Mouse (Mus musculus) heart, postnatal 0 days (tissue): Measurements from ENCODE around the gene Fbxl7. TPM values are rescaled to one million over a fixed set of nuclear protein-coding genes. Genes with fewer than 3 reads are reported as not detected.

ENCODE experiments used
- ATAC-seq: fragments of 200-750 bp; cut with Nextera tagmentation; 2 replicates; pipeline ENCODE4 v1.8.0; 2017; ENCODE audit warnings: low read depth, moderate number of reproducible peaks, moderate library complexity; ENCODE audit not compliant: insufficient read depth
- DNase-seq: peaks from one replicate; pipeline ENCODE4 v3.0.0-alpha.2; 2016; ENCODE audit warnings: low spot score
- H3K27ac ChIP-seq: fragments of 300-500 bp; sonication (generic); 2 replicates; pipeline ENCODE4 v1.5.1; 2014; ENCODE audit warnings: low read depth, mild to moderate bottlenecking
- H3K27me3 ChIP-seq: fragments of 300-500 bp; sonication (generic); 2 replicates; pipeline ENCODE4 v1.6.1; 2014; ENCODE audit warnings: low read length, mixed read lengths; ENCODE audit not compliant: control insufficient read depth, insufficient read depth
- H3K36me3 ChIP-seq: fragments of 300-500 bp; sonication (generic); replicated peaks from 2 replicates; pipeline ENCODE4 v1.6.1; 2014; ENCODE audit warnings: low read length, mixed read lengths; ENCODE audit not compliant: control insufficient read depth, insufficient read depth
- H3K4me1 ChIP-seq: fragments of 300-500 bp; sonication (generic); 2 replicates; pipeline ENCODE4 v1.6.1; 2014; ENCODE audit warnings: antibody characterized with exemption; ENCODE audit not compliant: control insufficient read depth, insufficient read depth
- H3K4me2 ChIP-seq: fragments of 300-500 bp; sonication (generic); 2 replicates; pipeline ENCODE4 v1.6.1; 2014; ENCODE audit warnings: low read depth, mild to moderate bottlenecking, low read length, moderate library complexity
- H3K4me3 ChIP-seq: fragments of 300-500 bp; sonication (generic); 2 replicates; pipeline ENCODE4 v1.5.1; 2014; ENCODE audit warnings: low read depth, low read length
- H3K9ac ChIP-seq: fragments of 300-500 bp; sonication (generic); replicated peaks from 2 replicates; pipeline ENCODE4 v1.6.1; 2014; ENCODE audit warnings: low read depth, low read length, mixed read lengths
- H3K9me3 ChIP-seq: fragments of 300-500 bp; sonication (generic); replicated peaks from 2 replicates; pipeline ENCODE4 v1.6.1; 2016; ENCODE audit warnings: low read length; ENCODE audit not compliant: control insufficient read depth
- CTCF ChIP-seq: IDR thresholded peaks from 2 replicates; pipeline ENCODE4 v1.5.1; 2016; ENCODE audit warnings: antibody characterized with exemption, control low read depth, low read depth
- EP300 ChIP-seq: IDR thresholded peaks from 2 replicates; pipeline ENCODE4 v1.6.1; 2016; ENCODE audit warnings: antibody characterized with exemption, low read depth
- WGBS: fragments of 180-500 bp; shearing (Covaris S2); extraction: QIAGEN DNeasy Blood & Tissue Kit; methylation state at CpG from one replicate; pipeline ENCODE4 v1.1.7; 2014; 5-methylcytosine and 5-hydroxymethylcytosine counted together
- polyA plus RNA-seq: library from polyadenylated mRNA; unstranded; fragments of >200 nt; fragmentation: Nextera tagmentation; extraction: Ambion mirVana; gene quantifications from 2 replicates; pipeline ENCODE4 v1.2.1, GENCODE M21; 2015
- total RNA-seq: library from RNA; depleted of rRNA; stranded (reverse); fragments of >200 nt; gene quantifications from 2 replicates; pipeline ENCODE4 v1.2.3, GENCODE M21; 2014; ENCODE audit warnings: low replicate concordance

Fbxl7 gene
- total and polyA plus RNA-seq, 2 experiments from 2014 or later, result 3.1 to 7.4 TPM

GRCm38 (mm10) chr15:26795518-26795917, 99.9 kb downstream of the Fbxl7 start:
- no peak for DNase-seq
- no peak for TF ChIP-seq EP300
- no peak for TF ChIP-seq CTCF

GRCm38 (mm10) chr15:26787148-26787547, 108.2 kb downstream of the Fbxl7 start:
- 65% methylated on average over 6 of the region's 6 CpGs for WGBS
- Histone ChIP-seq H3K4me1 (no peaks in the 10 kb centered on the region), H3K27ac (no peak overlapping the region), H3K9ac (no peak overlapping the region), H3K36me3 (no peaks in the 10 kb centered on the region), H3K4me2 (no peak overlapping the region), H3K4me3 (no peak overlapping the region), H3K27me3 (no peaks in the 10 kb centered on the region), H3K9me3 (no peaks in the 10 kb centered on the region)
- DNase-seq (no peak), ATAC-seq (no peak)
- TF ChIP-seq EP300, result no peak
- TF ChIP-seq CTCF, result no peak

More at GRCm38 (mm10) chr15:26795518-26795917, 99.9 kb downstream of the Fbxl7 start:
- H3K4me2 ChIP-seq, result no peak overlapping the region
- WGBS, result 52% methylated on average over 6 of the region's 6 CpGs
- no peak overlapping the region for H3K4me3 ChIP-seq
- no peaks in the 10 kb centered on the region for H3K27me3 ChIP-seq
- H3K4me1 ChIP-seq, result 0 out of 2 replicates have a peak, but pooled peaks cover 7% of the 10 kb centered on the region
- no peaks in the 10 kb centered on the region for H3K9me3 ChIP-seq
- H3K36me3 ChIP-seq, result no peaks in the 10 kb centered on the region
- no peak overlapping the region for H3K9ac ChIP-seq
- H3K27ac ChIP-seq, result no peak overlapping the region
- no peak for ATAC-seq

- Histone ChIP-seq H3K9me3 (no peaks in the 10 kb centered on the region), H3K4me1 (no peaks in the 10 kb centered on the region), H3K9ac (no peak overlapping the region), H3K4me3 (no peak overlapping the region), H3K36me3 (no peaks in the 10 kb centered on the region), H3K4me2 (no peak overlapping the region), H3K27me3 (no peaks in the 10 kb centered on the region), H3K27ac (no peak overlapping the region)
- TF ChIP-seq CTCF (no peak), EP300 (no peak)
- DNase-seq, result no peak
- 82% methylated on average over 3 of the region's 3 CpGs for WGBS
- ATAC-seq, result no peak
Observed at GRCm38 (mm10) chr15:26780557-26780956, 114.8 kb downstream of the Fbxl7 start.

GRCm38 (mm10) chr15:26779129-26779528, 116.3 kb downstream of the Fbxl7 start:
- DNase-seq, result no peak
- H3K9me3 ChIP-seq, result no peaks in the 10 kb centered on the region
- no peak overlapping the region for H3K4me2 ChIP-seq
- H3K9ac ChIP-seq, result no peak overlapping the region
- TF ChIP-seq CTCF (no peak), EP300 (no peak)
- no peak overlapping the region for H3K4me3 ChIP-seq
- ATAC-seq, result no peak
- no peaks in the 10 kb centered on the region for H3K36me3 ChIP-seq
- H3K4me1 ChIP-seq, result no peaks in the 10 kb centered on the region
- no peak overlapping the region for H3K27ac ChIP-seq
- H3K27me3 ChIP-seq, result no peaks in the 10 kb centered on the region
- 27% methylated on average over 4 of the region's 4 CpGs for WGBS

- no peak for ATAC-seq
- H3K9ac ChIP-seq, result no peak overlapping the region
- TF ChIP-seq CTCF (no peak), EP300 (no peak)
Observed at GRCm38 (mm10) chr15:26775720-26776119, 119.7 kb downstream of the Fbxl7 start.

GRCm38 (mm10) chr15:26774895-26775294, 120.5 kb downstream of the Fbxl7 start:
- TF ChIP-seq EP300 (no peak), CTCF (no peak)
- H3K27me3 ChIP-seq, result no peaks in the 10 kb centered on the region
- ATAC-seq (no peak), DNase-seq (no peak)
- no peaks in the 10 kb centered on the region for H3K9me3 ChIP-seq
- 87% methylated on average over 2 of the region's 2 CpGs for WGBS
- no peak overlapping the region for H3K4me3 ChIP-seq
- no peak overlapping the region for H3K9ac ChIP-seq
- no peaks in the 10 kb centered on the region for H3K4me1 ChIP-seq
- no peak overlapping the region for H3K27ac ChIP-seq
- H3K36me3 ChIP-seq, result no peaks in the 10 kb centered on the region
- H3K4me2 ChIP-seq, result no peak overlapping the region

More at GRCm38 (mm10) chr15:26775720-26776119, 119.7 kb downstream of the Fbxl7 start:
- Histone ChIP-seq H3K4me1 (no peaks in the 10 kb centered on the region), H3K4me3 (no peak overlapping the region), H3K36me3 (no peaks in the 10 kb centered on the region), H3K9me3 (no peaks in the 10 kb centered on the region), H3K27me3 (no peaks in the 10 kb centered on the region), H3K27ac (no peak overlapping the region), H3K4me2 (no peak overlapping the region)
- DNase-seq, result no peak
